Mouse (Mus musculus) embryonic facial prominence, embryonic 10.5 days (tissue): ENCODE results near the gene Mchr1. TPM values are rescaled to one million over a fixed set of nuclear protein-coding genes. Genes with fewer than 3 reads are reported as not detected.

Experiments used
- polyA plus RNA-seq: library from polyadenylated mRNA; unstranded; fragments of >200 nt; fragmentation: Nextera tagmentation; extraction: Ambion mirVana; gene quantifications from 2 replicates; pipeline ENCODE4 v1.2.1, GENCODE M21; 2016

The Mchr1 gene
- polyA plus RNA-seq, 1 experiment from 2014 or later: 0.27 TPM

Other genes starting within 250 kb of the Mchr1 start
- 25.0 and 26.3 TPM in 2 replicates for gene Mrtfa, start 44.7 kb upstream of the Mchr1 start, polyA plus RNA-seq
- 83.0 and 94.0 TPM in 2 replicates for gene Slc25a17, start 125.3 kb downstream of the Mchr1 start, polyA plus RNA-seq
- gene St13, start 164.6 kb downstream of the Mchr1 start, polyA plus RNA-seq: 231 and 233 TPM in 2 replicates
- 13.6 and 14.4 TPM in 2 replicates for gene Xpnpep3, start 164.6 kb downstream of the Mchr1 start, polyA plus RNA-seq
- 3.0 and 3.1 TPM in 2 replicates for gene Dnajb7, start 172.8 kb downstream of the Mchr1 start, polyA plus RNA-seq
- 622 and 633 TPM in 2 replicates for gene Rbx1, start 230.8 kb downstream of the Mchr1 start, polyA plus RNA-seq